Mouse (Mus musculus) testis, adult 2 months (tissue): ENCODE results near the gene Mup7.
"Not testable (repeated sequence)": the region's sequence is repeated elsewhere in the genome, so short reads cannot be mapped to it uniquely, and the experiment has no call there.

Experiments used
- CTCF ChIP-seq: fragments of 200-500 bp; IDR thresholded peaks from 2 replicates; pipeline ENCODE4 v1.5.1; 2012; ENCODE audit warnings: low read depth, mild to moderate bottlenecking, inconsistent platforms, low read length, moderate library complexity; ENCODE audit not compliant: control insufficient read depth, insufficient read depth, insufficient replicate concordance
- POLR2A ChIP-seq: fragments of 200-500 bp; IDR thresholded peaks from 2 replicates; pipeline ENCODE4 v1.6.1; 2012; ENCODE audit warnings: low read depth, mild to moderate bottlenecking, inconsistent platforms, low read length, moderate library complexity; ENCODE audit not compliant: control insufficient read depth

- TF ChIP-seq POLR2A, CTCF: not testable (repeated sequence)
Observed at GRCm38 (mm10) chr4:60070375-60070774, at the start of gene Mup7.
